In the genomic region with DNA sequence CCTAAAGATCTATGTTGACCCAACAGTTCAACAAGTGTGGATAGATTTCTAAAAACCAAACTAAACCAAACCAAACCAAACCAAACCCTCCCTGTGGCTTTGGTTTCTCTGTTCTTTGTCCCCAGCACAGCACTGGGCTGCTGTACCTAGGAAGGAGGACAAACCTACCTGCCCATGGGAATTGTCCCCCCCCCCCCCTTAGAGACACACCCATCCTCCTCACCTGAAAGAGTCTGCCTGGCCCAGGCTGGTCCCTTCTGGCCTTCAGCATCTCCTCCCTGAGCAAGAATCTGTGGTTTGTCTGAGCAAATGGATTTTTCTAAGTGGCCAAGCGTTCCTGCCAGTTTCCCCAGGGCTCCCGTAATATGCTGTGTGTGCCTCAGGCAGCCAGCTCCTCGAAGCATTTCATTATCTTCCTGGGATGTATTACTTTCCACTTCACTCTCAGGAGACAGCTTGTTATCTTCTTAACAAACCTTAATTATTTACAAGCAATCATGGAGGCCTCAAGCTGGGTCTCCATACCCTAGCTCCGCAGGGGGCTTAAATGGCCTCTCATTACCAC, we compare ENCODE assay signal across 30 mouse cellular contexts. TPM values are rescaled to one million over a fixed set of nuclear protein-coding genes. Genes with fewer than 3 reads are reported as not detected.
DNase-seq lines count a peak whose midpoint lies in the region; ATAC-seq lines count a peak whose summit lies in the region.
"Had no signal": no experiment of that assay in that cellular context is flagged by ENCODE, and none has a peak within 500 bp of the region (broad histone marks: within the 10 kb centered on the region; RNA-seq: fewer than 3 reads in every experiment).

No protein-coding gene starts in this region.

- DNase-seq in forebrain, embryonic 11.5 days (ENCODE audit: low spot score), result peak; percentile 46
- DNase-seq in forebrain, embryonic 10.5 days (ENCODE audit: extremely low spot score, low spot score), result no peak
- no peak for DNase-seq in midbrain, embryonic 11.5 days (ENCODE audit: low spot score, missing footprints)
- peak; percentile 45 for DNase-seq in hindbrain, embryonic 14.5 days (ENCODE audit: low spot score)
- no peak for DNase-seq in gastrocnemius, postnatal 25 days
- DNase-seq in limb, embryonic 10.5 days (ENCODE audit: low spot score), result no peak
- DNase-seq: adrenal gland, adult 2 months; cerebellum, adult 11-12 months; cerebellum, postnatal 10 days; kidney, adult 2 months; layer of hippocampus, adult 9-11 months; left cerebral cortex, postnatal 4 days; liver; lung, postnatal 4 days; right cerebral cortex, postnatal 14 days; spleen, adult 18-20 months had no signal

- no peaks in the 10 kb centered on the region for H3K4me1 ChIP-seq in forebrain, embryonic 11.5 days (replicated peaks; ENCODE audit: control insufficient read depth, insufficient read depth, low read length)
- peaks cover 33% of the 10 kb centered on the region for H3K4me1 ChIP-seq in forebrain, embryonic 10.5 days
- H3K4me1 ChIP-seq in midbrain, embryonic 15.5 days, result peaks cover 7% of the 10 kb centered on the region; the same call in 1 of the 2 replicates
- H3K4me1 ChIP-seq in midbrain, embryonic 11.5 days (ENCODE audit: control insufficient read depth, insufficient read depth, low read length), result no peaks in the 10 kb centered on the region
- H3K4me1 ChIP-seq in hindbrain, embryonic 14.5 days (replicated peaks; ENCODE audit: control insufficient read depth, insufficient read depth, low read length), result no peaks in the 10 kb centered on the region
- peaks cover 7% of the 10 kb centered on the region for H3K4me1 ChIP-seq in neural tube, embryonic 15.5 days
- peaks cover 25% of the 10 kb centered on the region for H3K4me1 ChIP-seq in limb, embryonic 10.5 days

- no peak overlapping the region for H3K27ac ChIP-seq in forebrain, embryonic 11.5 days (ENCODE audit: low read depth, low read length)
- no peak overlapping the region for H3K27ac ChIP-seq in forebrain, embryonic 10.5 days
- no peak overlapping the region for H3K27ac ChIP-seq in midbrain, embryonic 15.5 days
- no peak overlapping the region for H3K27ac ChIP-seq in midbrain, embryonic 11.5 days (ENCODE audit: low read depth, low read length)
- no peak overlapping the region for H3K27ac ChIP-seq in hindbrain, embryonic 14.5 days
- no peak overlapping the region for H3K27ac ChIP-seq in neural tube, embryonic 15.5 days (replicated peaks)
- no peak overlapping the region for H3K27ac ChIP-seq in limb, embryonic 10.5 days
- H3K27ac ChIP-seq: kidney, postnatal 0 days; left cerebral cortex, adult 2 months; liver, embryonic 15.5 days had no signal

- no peak for ATAC-seq in forebrain, embryonic 11.5 days (replicated peaks; ENCODE audit: low FRiP score)
- ATAC-seq in midbrain, embryonic 15.5 days (replicated peaks), result 0 out of 2 replicates have a peak, but pooled peaks have one; percentile 58
- no peak for ATAC-seq in midbrain, embryonic 11.5 days (ENCODE audit: low FRiP score)
- ATAC-seq in hindbrain, embryonic 14.5 days (ENCODE audit: low FRiP score), result peak; percentile 68; the same call in 1 of the 2 replicates
- 0 out of 2 replicates have a peak, but pooled peaks have one; percentile 64 for ATAC-seq in neural tube, embryonic 15.5 days (ENCODE audit: low FRiP score)
- ATAC-seq: inflammation-experienced regulatory T-cells, adult 6 months; Patski had no signal

- no peak overlapping the region for H3K4me3 ChIP-seq in forebrain, embryonic 11.5 days (ENCODE audit: low read depth, low read length)
- H3K4me3 ChIP-seq in forebrain, embryonic 10.5 days, result no peak overlapping the region
- H3K4me3 ChIP-seq in midbrain, embryonic 15.5 days, result no peak overlapping the region
- H3K4me3 ChIP-seq in midbrain, embryonic 11.5 days (ENCODE audit: low read depth, low read length), result no peak overlapping the region
- no peak overlapping the region for H3K4me3 ChIP-seq in hindbrain, embryonic 14.5 days (replicated peaks; ENCODE audit: low read length)
- no peak overlapping the region for H3K4me3 ChIP-seq in neural tube, embryonic 15.5 days (replicated peaks)
- no peak overlapping the region for H3K4me3 ChIP-seq in limb, embryonic 10.5 days
- H3K4me3 ChIP-seq: left cerebral cortex, adult 2 months; liver, embryonic 15.5 days had no signal

- H3K4me2 ChIP-seq in forebrain, embryonic 11.5 days (ENCODE audit: low read depth, low read length, severe bottlenecking), result no peak overlapping the region
- no peak overlapping the region for H3K4me2 ChIP-seq in midbrain, embryonic 15.5 days
- H3K4me2 ChIP-seq in midbrain, embryonic 11.5 days, result no peak overlapping the region
- no peak overlapping the region for H3K4me2 ChIP-seq in hindbrain, embryonic 14.5 days (replicated peaks)
- no peak overlapping the region for H3K4me2 ChIP-seq in neural tube, embryonic 15.5 days
- H3K4me2 ChIP-seq: liver, embryonic 15.5 days had no signal

- no peak overlapping the region for H3K9ac ChIP-seq in forebrain, embryonic 11.5 days (ENCODE audit: low read length)
- no peak overlapping the region for H3K9ac ChIP-seq in midbrain, embryonic 15.5 days
- no peak overlapping the region for H3K9ac ChIP-seq in midbrain, embryonic 11.5 days (ENCODE audit: low read length)
- H3K9ac ChIP-seq in hindbrain, embryonic 14.5 days, result no peak overlapping the region
- H3K9ac ChIP-seq in neural tube, embryonic 15.5 days (replicated peaks), result no peak overlapping the region
- H3K9ac ChIP-seq: liver, embryonic 15.5 days had no signal

- WGBS in forebrain, embryonic 11.5 days, result 42% methylated on average over 4 of the region's 4 CpGs
- WGBS in forebrain, embryonic 10.5 days, result 42% methylated on average over 4 of the region's 4 CpGs
- 35% methylated on average over 4 of the region's 4 CpGs for WGBS in midbrain, embryonic 15.5 days
- 63% methylated on average over 4 of the region's 4 CpGs for WGBS in midbrain, embryonic 11.5 days
- whole genome bisulfite sequencing in hindbrain, embryonic 14.5 days, result 42% methylated on average over 4 of the region's 4 CpGs
- WGBS in neural tube, embryonic 15.5 days, result 29% methylated on average over 4 of the region's 4 CpGs
- 48% methylated on average over 4 of the region's 4 CpGs for WGBS in limb, embryonic 10.5 days

- no peaks in the 10 kb centered on the region for H3K27me3 ChIP-seq in forebrain, embryonic 11.5 days (ENCODE audit: control insufficient read depth, insufficient read depth, low read length)
- peaks cover 4% of the 10 kb centered on the region; the same call in 1 of the 2 replicates for H3K27me3 ChIP-seq in forebrain, embryonic 10.5 days (ENCODE audit: poor library complexity, severe bottlenecking)
- no peaks in the 10 kb centered on the region for H3K27me3 ChIP-seq in midbrain, embryonic 15.5 days (replicated peaks)
- no peaks in the 10 kb centered on the region for H3K27me3 ChIP-seq in midbrain, embryonic 11.5 days (ENCODE audit: control insufficient read depth, insufficient read depth, low read length)
- H3K27me3 ChIP-seq in hindbrain, embryonic 14.5 days (ENCODE audit: control insufficient read depth, insufficient read depth, low read length), result no peaks in the 10 kb centered on the region
- H3K27me3 ChIP-seq in neural tube, embryonic 15.5 days (replicated peaks), result no peaks in the 10 kb centered on the region
- 0 out of 2 replicates have a peak, but pooled peaks cover 2% of the 10 kb centered on the region for H3K27me3 ChIP-seq in limb, embryonic 10.5 days (ENCODE audit: low read depth, poor library complexity, severe bottlenecking)
- H3K27me3 ChIP-seq: liver, embryonic 15.5 days; Patski had no signal

- no peaks in the 10 kb centered on the region for H3K9me3 ChIP-seq in forebrain, embryonic 11.5 days (ENCODE audit: control insufficient read depth, low read length)
- no peaks in the 10 kb centered on the region; the same call in 1 of the 2 replicates for H3K9me3 ChIP-seq in forebrain, embryonic 10.5 days
- H3K9me3 ChIP-seq in midbrain, embryonic 15.5 days, result no peaks in the 10 kb centered on the region
- no peaks in the 10 kb centered on the region for H3K9me3 ChIP-seq in midbrain, embryonic 11.5 days (ENCODE audit: control insufficient read depth, low read length)
- no peaks in the 10 kb centered on the region for H3K9me3 ChIP-seq in hindbrain, embryonic 14.5 days (ENCODE audit: control insufficient read depth, low read length)
- no peaks in the 10 kb centered on the region for H3K9me3 ChIP-seq in neural tube, embryonic 15.5 days (replicated peaks)
- H3K9me3 ChIP-seq in limb, embryonic 10.5 days (replicated peaks), result no peaks in the 10 kb centered on the region
- H3K9me3 ChIP-seq: G1E; liver, embryonic 15.5 days had no signal

- H3K36me3 ChIP-seq in forebrain, embryonic 11.5 days (ENCODE audit: control insufficient read depth, insufficient read depth, low read length), result no peaks in the 10 kb centered on the region
- no peaks in the 10 kb centered on the region for H3K36me3 ChIP-seq in forebrain, embryonic 10.5 days (replicated peaks)
- no peaks in the 10 kb centered on the region for H3K36me3 ChIP-seq in midbrain, embryonic 15.5 days (replicated peaks)
- H3K36me3 ChIP-seq in midbrain, embryonic 11.5 days (ENCODE audit: control insufficient read depth, insufficient read depth, low read length), result no peaks in the 10 kb centered on the region
- H3K36me3 ChIP-seq in hindbrain, embryonic 14.5 days (replicated peaks; ENCODE audit: control insufficient read depth, insufficient read depth), result no peaks in the 10 kb centered on the region
- H3K36me3 ChIP-seq in neural tube, embryonic 15.5 days, result no peaks in the 10 kb centered on the region
- H3K36me3 ChIP-seq in limb, embryonic 10.5 days, result no peaks in the 10 kb centered on the region
- H3K36me3 ChIP-seq: G1E; liver, embryonic 15.5 days had no signal

RNA-seq across cellular contexts. Expression of gene Gpa33, which starts 9.7 kb away (rescaled TPM):
- 0.12 and 0.20 TPM in 2 replicates for polyA plus RNA-seq in forebrain, embryonic 11.5 days (2014; fragmentation: Nextera tagmentation; extraction: Ambion mirVana)
- 0.17 TPM in 1 of 2 replicates, not detected in the other for polyA plus RNA-seq in forebrain, embryonic 10.5 days (2016; fragmentation: Nextera tagmentation; extraction: Ambion mirVana)
- polyA plus RNA-seq in midbrain, embryonic 15.5 days (2015; fragmentation: Nextera tagmentation; extraction: Ambion mirVana), result 0.10 TPM in 1 of 2 replicates, not detected in the other
- 0.17 and 0.38 TPM in 2 replicates for polyA plus RNA-seq in midbrain, embryonic 11.5 days (2014; fragmentation: Nextera tagmentation; extraction: Ambion mirVana)
- polyA plus RNA-seq in hindbrain, embryonic 14.5 days (2014; fragmentation: Nextera tagmentation; extraction: Ambion mirVana), result not detected in 2 replicates
- 5.2 TPM in 1 of 2 replicates, not detected in the other for polyA plus RNA-seq in neural tube, embryonic 15.5 days (2015; fragmentation: Nextera tagmentation; extraction: Ambion mirVana)
- total RNA-seq in gastrocnemius, postnatal 25 days (2021), result not detected
- 0.18 and 0.19 TPM in 2 replicates for polyA plus RNA-seq in limb, embryonic 10.5 days (2016; fragmentation: Nextera tagmentation; extraction: Ambion mirVana)
- total RNA-seq: gastrocnemius, adult 18-20 months; gastrocnemius, postnatal 4 days; heart, adult 8-10 months; heart, postnatal 25 days; left cerebral cortex, adult 2 months; left cerebral cortex, postnatal 4 days; megakaryocyte-erythroid progenitor cell, adult 5-6 weeks; neutrophil, adult 5-6 weeks had no signal
- polyA plus RNA-seq: G1E; inflammation-experienced regulatory T-cells, adult 6 months; Patski had no signal

RNA-seq across cellular contexts. Expression of gene Dusp27, which starts 12.0 kb away (rescaled TPM):
- 1.8 and 2.2 TPM in 2 replicates for polyA plus RNA-seq in forebrain, embryonic 11.5 days (2014; fragmentation: Nextera tagmentation; extraction: Ambion mirVana)
- polyA plus RNA-seq in forebrain, embryonic 10.5 days (2016; fragmentation: Nextera tagmentation; extraction: Ambion mirVana), result 1.5 and 1.9 TPM in 2 replicates
- polyA plus RNA-seq in midbrain, embryonic 15.5 days (2015; fragmentation: Nextera tagmentation; extraction: Ambion mirVana), result 1.5 and 1.7 TPM in 2 replicates
- 2.3 and 2.4 TPM in 2 replicates for polyA plus RNA-seq in midbrain, embryonic 11.5 days (2014; fragmentation: Nextera tagmentation; extraction: Ambion mirVana)
- 1.1 TPM in 2 replicates for polyA plus RNA-seq in hindbrain, embryonic 14.5 days (2014; fragmentation: Nextera tagmentation; extraction: Ambion mirVana)
- 1.00 and 1.5 TPM in 2 replicates for polyA plus RNA-seq in neural tube, embryonic 15.5 days (2015; fragmentation: Nextera tagmentation; extraction: Ambion mirVana)
- 10 to 100 TPM; 66.6 to 85.7 TPM for total RNA-seq in gastrocnemius, postnatal 25 days (2021)
- 1.8 and 2.4 TPM in 2 replicates for polyA plus RNA-seq in limb, embryonic 10.5 days (2016; fragmentation: Nextera tagmentation; extraction: Ambion mirVana)
- total RNA-seq: megakaryocyte-erythroid progenitor cell, adult 5-6 weeks; neutrophil, adult 5-6 weeks had no signal
- polyA plus RNA-seq: G1E; inflammation-experienced regulatory T-cells, adult 6 months; Patski had no signal

Comparison
In these comparisons a context has a peak if more than half of its experiments do, and no peak if none do; other contexts are left out.
1. ATAC-seq: peak in midbrain, embryonic 15.5 days (single experiment), hindbrain, embryonic 14.5 days (single experiment) and neural tube, embryonic 15.5 days (single experiment); none in forebrain, embryonic 11.5 days (single experiment) and midbrain, embryonic 11.5 days (single experiment).
2. DNase-seq: peak in forebrain, embryonic 11.5 days (single experiment) and hindbrain, embryonic 14.5 days (single experiment); none in forebrain, embryonic 10.5 days (single experiment), midbrain, embryonic 11.5 days (single experiment), gastrocnemius, postnatal 25 days (single experiment) and limb, embryonic 10.5 days (single experiment).